Comparison of ENCODE assay signal across 15 mouse cellular contexts in the genomic region with DNA sequence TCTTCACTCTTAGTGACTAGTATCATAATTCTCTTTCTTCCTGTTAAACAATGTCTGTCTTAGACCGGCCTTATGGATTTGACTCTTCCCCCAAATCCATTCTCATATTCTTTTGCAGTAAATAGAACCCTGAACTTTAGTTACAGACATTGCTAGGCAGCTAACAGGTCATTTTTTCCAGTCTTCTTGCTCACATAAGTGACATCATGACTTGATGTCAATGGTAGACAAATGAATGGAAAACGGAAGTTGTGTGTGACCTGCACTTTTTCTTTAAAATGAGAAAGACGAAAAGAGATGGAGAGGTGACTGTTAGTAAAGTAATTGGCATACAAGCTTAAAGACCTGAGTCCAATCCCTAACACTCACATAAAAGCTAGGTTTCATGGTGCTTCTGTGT.
"Had no signal": no experiment of that assay in that cellular context is flagged by ENCODE, and none has a peak within 500 bp of the region (broad histone marks: within the 10 kb centered on the region; RNA-seq: fewer than 3 reads in every experiment).

No protein-coding gene starts in this region.

- H3K27me3 ChIP-seq: neural tube, embryonic 12.5 days; neural tube, embryonic 13.5 days; neural tube, embryonic 15.5 days; stomach, embryonic 15.5 days had no signal

- H3K4me3 ChIP-seq: neural tube, embryonic 12.5 days; neural tube, embryonic 13.5 days; neural tube, embryonic 15.5 days; stomach, embryonic 15.5 days had no signal

- H3K9me3 ChIP-seq: neural tube, embryonic 12.5 days; neural tube, embryonic 13.5 days; neural tube, embryonic 15.5 days; stomach, embryonic 15.5 days had no signal

- H3K27ac ChIP-seq: neural tube, embryonic 12.5 days; neural tube, embryonic 13.5 days; neural tube, embryonic 15.5 days; stomach, embryonic 15.5 days; stomach, postnatal 0 days had no signal

- H3K9ac ChIP-seq: neural tube, embryonic 12.5 days; neural tube, embryonic 13.5 days; neural tube, embryonic 15.5 days; stomach, embryonic 15.5 days had no signal

- H3K4me1 ChIP-seq: neural tube, embryonic 12.5 days; stomach, embryonic 15.5 days had no signal

- H3K4me2 ChIP-seq: neural tube, embryonic 12.5 days; neural tube, embryonic 13.5 days; neural tube, embryonic 15.5 days; stomach, embryonic 15.5 days had no signal

- H3K36me3 ChIP-seq: neural tube, embryonic 12.5 days; neural tube, embryonic 13.5 days; neural tube, embryonic 15.5 days; stomach, embryonic 15.5 days had no signal

- DNase-seq: retina, postnatal 1 day; right cerebral cortex, adult 18-20 months; right cerebral cortex, postnatal 14 days; right cerebral cortex, postnatal 25 days; right cerebral cortex, postnatal 4 days; thymus, adult 18-20 months; thymus, adult 2 months; thymus, postnatal 14 days; thymus, postnatal 36 days; thymus, postnatal 4 days had no signal
